Mouse (Mus musculus) heart, adult 9 months (tissue): Measurements from ENCODE around the gene Kirrel3.

Experiments
- DNase-seq, 2 experiments: peaks; one replicate each; pipeline ENCODE4 v3.0.0; 2022; ENCODE audit warnings: low spot score in 2 of 2

Gene Kirrel3

DNA sequence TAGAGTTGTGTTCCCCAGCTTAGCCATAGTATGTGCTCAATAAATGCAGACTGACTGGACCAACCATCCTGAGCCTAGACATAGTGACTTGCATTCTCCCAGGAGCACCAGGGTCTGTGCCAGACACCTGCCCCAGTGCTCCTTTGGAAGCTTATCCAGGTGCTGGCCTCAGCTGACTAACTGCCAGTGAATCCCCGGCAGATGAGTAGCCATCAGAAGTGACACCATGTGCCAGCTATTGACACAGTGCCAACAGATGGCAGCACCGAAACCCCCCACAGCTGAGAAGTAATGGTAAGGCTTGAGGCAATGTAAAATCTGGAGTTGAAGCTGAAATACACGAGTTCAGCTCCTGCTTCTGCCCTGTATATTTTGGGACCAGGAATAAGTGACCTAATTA is 399.2 kb downstream of the Kirrel3 start:
- DNase-seq, result no peak

DNA sequence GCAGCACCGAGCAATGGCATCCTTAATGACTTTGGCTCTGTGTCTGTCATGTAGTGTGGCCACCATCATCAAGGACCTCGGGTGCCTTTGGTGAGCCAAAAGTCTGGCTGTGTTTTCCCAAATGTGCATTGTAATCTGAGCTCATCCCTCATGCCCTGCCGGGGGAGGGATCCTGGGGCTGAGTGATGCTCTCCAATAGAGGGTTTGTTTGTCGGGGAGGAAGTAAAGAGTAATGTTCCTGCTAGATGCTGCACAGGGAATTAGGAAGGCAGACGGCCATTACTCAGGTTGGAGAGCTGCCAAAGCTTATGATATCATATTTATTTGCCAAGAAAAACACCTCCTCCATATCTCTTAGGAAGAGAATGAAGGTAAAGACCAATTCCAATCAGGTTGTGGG is 401.1 kb downstream of the Kirrel3 start:
- no peak for DNase-seq

DNA sequence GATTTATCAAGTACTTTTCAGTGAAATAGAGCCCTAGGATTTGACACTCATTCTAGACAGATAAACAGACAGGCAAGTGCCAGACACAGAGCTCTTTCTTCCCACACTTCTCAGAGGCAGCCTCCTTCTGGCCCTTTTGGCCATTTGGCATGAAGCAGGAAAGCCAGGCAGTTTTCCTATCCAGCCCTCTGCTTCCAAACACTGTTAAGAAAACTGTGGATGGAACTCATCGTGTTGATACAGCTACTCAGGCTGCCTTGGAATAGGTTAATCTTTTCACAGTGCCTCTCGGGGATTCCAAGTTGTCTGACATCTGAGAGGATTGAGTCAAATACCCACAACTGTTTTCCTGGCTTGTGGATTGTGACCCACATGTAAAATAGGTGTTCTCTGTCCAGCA is 401.5 kb downstream of the Kirrel3 start:
- no peak for DNase-seq

DNA sequence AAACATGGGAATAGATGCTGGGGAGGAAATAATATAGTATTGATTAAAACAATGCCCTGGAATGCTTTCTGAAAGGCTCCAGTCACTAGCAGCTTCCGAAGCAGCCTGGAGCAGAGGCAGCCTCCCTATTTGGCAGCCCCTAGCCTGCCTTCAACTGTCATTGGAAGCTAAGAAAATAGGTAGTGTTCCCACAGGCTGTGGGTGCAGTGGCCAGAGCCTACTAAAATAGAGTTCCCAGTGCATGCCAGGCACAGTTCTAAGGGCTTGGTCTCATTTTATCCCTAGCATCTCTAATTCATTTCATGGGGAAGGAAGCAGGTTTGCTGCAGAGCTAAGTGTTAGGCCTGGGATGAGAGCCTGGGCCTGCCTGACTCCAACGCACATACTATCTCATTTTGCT is 402.6 kb downstream of the Kirrel3 start:
- DNase-seq, result no peak

DNA sequence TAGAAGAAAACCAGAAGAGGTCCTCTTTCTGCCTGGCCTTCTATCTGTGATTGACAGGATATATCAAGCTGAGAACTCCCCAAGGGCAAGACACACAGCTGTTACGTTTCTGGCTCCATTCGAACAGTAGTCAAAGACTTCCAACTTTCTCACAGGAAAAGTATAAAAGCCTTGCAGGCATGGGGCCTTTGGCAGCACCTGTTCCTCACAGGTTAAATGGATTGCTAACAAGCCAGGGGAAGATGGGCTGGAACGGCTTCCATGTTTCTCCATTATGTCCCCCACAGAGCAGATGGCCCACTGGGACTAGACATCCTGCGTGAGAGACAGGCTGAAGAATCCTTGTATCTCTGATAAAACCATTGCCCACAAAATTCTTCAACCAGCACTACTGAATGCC is 415.5 kb downstream of the Kirrel3 start:
- no peak for DNase-seq

DNA sequence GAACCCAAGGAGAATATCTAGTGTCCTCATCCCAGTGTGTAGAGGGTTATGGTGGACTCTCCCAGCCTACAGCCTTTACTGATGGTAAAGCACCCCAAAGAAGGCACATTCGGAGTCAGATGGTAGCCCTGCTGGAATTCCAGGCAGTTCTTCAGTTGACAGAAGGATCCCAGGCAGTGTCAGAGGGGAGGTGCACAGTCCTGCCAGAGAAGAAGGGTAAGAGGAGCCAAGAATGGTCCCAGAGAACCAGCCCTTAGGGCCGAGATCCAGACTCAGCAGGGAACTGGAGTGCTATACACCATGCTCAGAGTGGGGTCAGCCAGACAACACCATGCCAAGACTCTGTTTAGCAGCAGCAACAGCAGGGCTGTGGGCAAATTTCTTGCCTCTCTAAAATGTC is 416.2 kb downstream of the Kirrel3 start:
- DNase-seq, result no peak

DNA sequence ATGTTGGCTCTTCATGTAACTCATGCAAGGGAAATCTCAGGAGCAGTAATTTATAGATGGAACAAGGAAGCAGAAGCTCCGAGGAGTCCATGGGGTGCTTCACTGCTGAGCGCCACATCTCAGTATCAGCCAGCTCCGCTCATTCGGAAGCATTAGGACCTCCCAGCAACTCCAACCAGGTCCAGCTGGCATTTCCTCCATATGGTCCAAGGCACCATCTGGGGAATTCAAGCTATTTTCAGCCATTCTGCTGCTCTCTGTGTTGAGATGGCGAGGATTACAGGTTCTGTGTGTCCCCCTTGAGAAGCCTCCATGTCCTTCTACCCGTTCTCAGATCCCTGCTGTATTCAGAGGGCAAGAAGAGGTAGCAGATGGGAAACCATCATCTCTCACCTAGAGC is 419.5 kb downstream of the Kirrel3 start:
- DNase-seq, result no peak

DNA sequence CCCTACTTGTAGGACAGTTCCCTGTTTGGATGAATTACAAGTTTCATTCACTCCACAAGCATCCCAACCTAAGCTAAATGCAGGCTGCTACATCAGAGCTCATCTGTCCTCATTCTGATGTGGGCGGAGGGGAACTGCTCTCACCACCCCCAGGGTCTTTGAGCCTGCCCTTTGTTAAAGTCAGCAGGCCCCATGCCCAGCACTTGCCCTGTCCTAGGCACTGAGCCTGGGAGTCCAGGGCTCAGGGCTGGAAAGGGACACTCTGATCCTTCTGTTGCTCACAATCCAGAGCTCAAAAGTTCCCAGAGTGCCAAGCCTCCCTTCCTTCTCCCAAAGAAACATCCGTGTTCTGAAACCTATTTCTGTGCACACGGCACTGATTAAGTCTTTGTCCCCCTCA is 422.3 kb downstream of the Kirrel3 start:
- no peak for DNase-seq

DNA sequence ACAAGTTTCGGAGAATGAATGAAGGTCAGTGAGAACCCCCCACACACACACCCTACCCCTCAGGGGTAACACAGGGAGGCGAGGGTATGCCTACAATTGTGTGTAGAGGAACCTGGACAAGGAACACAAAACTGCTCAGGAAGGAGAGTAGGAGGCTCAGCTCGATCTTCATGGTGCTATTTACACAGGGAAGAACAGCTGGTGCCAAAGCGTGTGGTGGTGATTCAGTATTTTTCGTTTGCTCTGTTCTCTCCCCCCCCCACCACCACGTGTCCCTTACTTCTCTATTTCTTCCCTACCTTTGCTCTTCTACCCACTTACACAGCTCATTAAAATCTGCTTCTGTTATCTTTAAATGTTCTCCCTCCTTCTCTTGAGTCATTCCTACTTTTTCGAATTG is 426.1 kb downstream of the Kirrel3 start:
- DNase-seq, result no peak

DNA sequence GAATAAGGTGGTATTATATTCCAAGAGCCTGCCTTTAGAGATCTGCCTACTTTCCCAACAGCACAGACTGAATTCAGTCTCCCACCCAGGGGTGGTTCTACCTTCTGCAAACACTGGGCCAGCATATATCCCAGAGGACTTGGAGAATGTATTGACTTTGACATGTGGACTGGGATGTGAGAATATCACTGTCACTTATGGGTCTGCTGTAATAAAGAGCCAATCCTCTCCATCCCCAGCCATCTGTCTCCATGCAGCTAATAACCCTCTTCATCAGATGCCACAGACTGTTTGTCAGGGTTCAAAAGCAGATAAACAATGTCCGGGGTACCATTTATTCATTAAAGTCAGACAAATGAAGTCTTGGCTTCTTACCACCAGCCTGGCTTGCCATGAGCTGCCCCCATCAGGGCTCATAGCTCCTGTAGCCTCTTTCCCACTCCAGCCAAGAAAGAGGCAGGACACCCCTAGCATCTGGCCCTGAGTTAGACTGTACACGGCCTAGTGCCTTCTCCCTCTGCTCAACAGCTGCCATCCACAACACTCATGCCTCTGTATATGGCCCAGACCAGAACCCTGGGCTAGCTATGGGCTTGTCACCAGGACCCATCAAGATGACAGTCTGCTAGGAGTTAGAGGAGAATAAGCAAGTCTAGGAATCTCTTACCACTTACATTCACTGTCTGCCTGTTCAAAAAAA is 426.7 kb downstream of the Kirrel3 start:
- DNase-seq, result no peak

DNA sequence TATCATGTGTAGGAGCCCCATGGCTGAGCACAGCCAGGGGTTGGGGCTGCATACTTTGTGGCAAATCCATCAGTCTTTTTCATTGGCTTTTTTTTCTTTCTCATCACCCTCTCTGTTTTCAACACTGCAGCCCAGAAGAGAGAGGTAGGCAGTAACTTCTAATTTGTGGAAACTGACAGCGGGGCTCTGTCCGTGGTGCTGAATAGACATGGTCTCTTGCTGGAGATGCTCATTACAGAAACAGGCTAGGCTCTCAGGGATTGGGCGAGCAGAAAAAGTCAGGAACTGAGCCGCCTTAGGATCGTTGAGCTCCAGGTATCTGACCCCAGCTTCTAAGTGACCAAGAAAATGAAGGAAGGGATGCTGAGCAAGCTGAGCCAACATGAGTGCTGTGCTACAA is 427.3 kb downstream of the Kirrel3 start:
- no peak for DNase-seq

DNA sequence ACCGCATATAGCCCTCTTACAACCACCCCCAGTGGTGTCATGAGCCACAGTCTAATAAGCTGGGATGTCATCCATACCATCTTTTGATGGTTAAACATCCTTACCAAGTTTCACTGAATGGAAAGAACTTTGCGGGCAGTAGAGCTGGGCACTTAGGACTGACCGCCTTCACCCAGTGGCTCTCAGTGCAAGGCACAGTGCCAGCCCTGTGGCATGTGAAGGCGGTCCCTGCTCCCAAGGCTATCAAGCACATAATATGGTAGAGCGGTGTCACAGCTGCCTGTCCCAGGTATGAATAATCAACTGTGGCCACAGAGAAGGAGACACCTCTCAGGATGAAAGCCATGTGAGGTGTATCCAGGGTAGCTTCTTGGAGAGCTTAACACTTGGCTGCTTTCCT is 433.3 kb downstream of the Kirrel3 start:
- DNase-seq, result no peak

DNA sequence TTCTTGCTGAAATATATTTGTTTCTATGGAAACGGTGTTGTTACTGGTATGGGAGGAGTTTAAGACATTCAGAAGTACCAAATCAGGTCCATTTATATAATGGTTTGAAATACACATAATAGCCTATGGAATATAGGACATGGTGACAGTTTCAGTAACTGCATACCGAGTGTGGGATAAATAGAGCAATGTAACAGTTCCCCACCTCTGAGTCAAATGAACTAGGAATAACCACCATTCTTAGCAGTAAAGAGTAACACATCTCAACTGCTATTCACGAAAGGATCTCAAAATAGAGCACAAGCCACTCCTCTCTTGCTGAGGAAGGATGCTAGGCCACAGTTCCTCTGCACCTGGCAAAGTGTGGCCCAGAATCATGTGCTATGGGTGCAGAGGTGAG is 434.4 kb downstream of the Kirrel3 start:
- DNase-seq, result no peak

DNA sequence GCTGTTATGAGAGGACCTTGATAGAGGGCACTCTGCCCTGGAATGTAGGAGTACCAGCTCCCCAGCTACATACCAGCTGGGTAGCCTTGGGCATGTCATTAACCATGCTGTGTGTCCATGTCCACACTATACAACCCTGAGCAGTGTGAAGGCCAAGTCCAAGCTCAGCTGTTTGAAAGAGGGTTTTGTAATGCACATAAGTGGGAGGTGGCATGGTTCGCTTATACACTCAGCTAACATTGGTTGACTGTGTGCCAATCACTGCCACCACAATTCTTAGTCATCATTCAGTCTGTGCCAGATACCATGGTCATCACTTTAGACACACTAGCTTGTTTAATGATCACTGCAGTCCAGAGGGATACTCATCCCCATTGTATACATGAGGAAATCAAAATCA is 436.2 kb downstream of the Kirrel3 start:
- DNase-seq, result no peak

DNA sequence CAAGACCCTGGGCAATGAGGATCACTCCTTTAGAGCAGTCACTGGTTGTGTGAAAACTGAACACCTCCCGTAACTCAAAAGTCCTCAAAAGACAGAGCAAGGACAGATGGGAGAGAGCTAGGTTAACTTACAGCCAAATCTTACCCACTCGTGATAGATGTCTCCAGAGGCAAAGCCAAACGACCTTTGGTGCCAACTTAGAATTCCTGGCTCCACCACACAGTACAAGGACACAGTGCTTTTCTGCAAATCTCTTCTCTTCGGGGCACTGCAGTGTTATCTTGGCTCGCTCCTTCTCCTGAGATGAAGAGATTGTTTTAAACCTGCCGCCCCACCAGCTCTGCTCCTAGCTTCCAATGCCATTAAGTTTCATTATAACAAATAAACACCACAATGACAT is 437.0 kb downstream of the Kirrel3 start:
- no peak for DNase-seq

DNA sequence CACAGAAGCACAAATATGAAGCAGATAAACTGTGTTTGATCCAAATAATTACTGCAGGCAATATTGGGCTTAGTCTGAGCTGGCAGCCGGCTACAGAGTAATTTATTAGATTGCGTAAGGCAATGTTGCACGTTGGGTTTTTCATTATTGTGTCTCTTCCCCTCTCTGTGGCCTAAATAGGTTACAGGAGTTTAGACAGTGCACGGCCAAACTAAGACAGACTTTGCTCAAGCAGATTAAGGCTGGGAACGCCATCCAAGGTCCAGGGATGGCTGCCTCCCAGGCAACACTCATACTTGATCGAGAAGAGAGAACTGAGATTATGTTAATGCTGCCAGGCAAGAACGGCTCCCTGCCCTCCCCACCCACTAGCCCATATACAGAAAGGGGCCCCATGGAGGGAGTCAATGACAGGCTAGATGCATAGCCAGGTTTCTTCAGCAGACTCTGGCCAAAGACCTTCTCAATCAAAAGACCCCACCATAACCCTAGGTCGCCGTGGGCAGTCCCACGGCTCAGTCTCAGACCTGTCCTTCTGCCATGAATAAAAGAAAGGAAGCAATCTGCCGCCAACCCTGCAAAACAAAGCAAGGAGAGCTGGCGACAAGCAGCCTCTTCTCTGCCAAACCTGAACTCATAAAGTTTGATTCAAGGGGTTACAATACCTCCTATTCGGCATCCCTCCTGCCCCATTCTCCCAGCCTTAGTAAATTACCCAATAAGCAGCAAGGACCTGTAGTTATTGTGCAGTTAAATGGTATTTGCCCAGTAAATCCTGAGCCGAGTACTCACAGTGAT is 437.6 kb downstream of the Kirrel3 start:
- DNase-seq, result no peak

DNA sequence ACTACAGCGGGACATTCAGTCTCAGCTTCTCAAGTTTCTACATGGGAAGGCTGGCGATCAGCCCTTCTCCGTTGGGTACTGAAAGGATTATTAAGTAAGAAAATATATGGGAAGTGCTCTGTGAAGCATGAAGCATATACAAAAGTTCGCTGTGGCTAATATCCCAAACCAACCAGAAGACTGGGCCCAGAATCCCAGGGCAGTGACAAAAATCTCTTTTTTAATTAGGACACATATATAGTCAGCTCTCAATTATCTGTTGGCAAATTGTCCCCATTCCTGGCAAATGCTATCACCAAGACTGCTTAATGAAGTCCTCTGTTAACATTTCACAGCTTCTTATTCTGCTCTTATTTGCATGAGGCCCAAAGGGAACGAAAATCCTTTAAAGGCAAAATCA is 439.9 kb downstream of the Kirrel3 start:
- DNase-seq, result no peak

DNA sequence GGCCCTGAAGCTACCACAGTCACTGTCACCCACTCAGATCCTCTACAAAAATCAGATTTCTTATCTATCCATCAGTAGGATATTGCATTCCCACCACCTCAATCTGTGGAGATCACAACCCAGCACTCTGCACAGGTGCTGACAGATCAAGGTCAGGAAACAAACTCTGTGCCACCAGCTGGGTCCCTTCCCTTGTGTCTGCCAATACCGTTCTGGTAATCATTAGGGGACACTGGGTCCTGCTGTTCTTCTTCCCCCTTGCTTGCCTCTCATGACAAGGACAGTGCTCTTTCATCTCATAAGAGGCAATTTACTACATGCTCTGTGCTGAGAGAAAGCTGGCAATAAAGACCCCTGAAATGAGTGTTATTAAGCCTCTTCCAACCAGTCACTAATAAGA is 444.7 kb downstream of the Kirrel3 start:
- no peak for DNase-seq

DNA sequence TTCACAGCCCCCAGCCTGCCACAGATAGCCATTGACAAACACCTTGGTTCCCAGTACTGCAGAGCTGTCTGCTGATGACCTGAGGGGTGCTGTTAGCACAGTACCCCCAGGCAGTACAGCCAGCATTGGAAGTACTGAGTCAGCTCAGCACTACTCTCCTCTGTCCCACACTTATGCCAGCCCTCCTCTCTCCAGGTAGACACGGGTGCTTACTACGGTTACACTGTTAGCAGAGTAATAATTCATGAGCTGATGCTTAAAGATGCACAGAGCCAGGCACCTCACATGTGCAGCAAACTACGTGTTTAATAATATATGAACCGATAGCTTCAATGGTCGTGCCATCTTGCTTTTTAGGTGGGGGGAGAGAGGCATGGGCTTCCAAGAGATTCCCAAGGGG is 452.4 kb downstream of the Kirrel3 start:
- no peak for DNase-seq

DNA sequence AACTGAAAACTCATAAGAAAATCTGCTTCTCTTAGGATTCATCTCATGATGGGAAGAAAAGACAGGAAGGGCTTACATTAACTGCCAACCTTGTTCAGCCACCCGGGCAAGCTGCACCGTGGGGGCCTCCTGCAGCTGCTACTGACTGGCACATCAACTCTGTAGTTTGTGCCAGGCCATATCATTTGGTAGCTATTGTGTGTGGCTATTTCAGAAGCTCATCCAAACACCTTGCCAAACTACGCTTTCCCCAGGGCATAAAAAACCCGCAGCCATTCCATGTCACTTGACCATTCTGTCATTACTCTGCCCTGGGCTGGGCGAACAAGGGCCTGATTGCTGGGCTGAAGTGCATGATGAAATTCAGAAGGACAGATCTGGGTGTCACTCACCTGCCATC is 453.9 kb downstream of the Kirrel3 start:
- DNase-seq, result no peak

DNA sequence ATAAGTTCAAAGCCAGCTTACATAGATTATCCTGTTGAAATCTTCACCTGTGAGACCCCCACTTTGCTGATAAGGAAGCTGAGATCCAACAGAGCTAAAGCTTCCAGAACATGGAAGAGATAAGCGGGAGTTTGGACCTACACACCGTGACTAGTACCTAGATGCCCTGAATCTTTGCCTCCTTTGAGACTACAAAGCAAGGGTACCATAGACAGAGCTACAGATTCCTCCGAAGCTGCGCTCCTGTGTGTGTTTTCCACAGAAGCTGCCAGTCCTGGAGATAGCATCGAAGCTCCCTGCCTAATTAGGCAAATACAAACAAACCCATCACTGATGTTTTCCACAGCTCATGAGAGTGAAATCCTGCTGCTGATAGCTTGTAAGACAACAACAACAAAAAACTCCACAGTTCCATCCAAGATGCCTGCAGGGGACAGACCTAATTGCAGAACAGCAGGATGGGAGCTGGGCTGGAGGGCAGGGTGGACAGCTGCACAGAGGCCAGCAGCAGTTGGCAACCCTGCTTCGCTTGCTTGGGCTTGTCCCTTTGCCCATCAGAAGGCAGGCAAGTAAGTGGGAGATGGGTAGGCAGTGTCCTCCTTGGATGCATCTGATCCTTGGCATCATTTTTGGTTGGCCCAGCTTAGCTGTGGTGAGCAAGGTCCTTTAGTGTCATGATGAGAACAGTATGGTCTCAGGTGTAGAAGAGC is 456.6 kb downstream of the Kirrel3 start:
- DNase-seq, result no peak

DNA sequence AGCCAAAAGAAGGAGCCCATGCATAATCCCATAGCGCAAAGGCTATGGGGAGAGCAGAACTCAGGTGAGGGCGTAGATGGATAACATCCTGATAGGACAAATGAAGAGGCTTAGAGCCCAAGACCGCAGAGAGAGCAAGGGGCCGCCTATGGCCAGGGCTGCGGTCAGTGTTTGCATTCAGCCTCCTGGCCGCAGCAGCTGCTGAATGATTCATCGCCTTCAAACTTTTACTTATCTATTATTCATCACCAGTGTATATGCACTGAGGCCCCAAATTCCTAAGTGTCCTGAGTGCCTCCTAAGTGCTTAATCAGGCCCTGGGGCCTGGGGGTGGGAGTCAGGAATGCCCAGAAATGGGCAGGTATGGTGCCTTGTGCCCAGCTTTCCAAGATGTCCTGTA is 457.3 kb downstream of the Kirrel3 start:
- DNase-seq, result no peak

DNA sequence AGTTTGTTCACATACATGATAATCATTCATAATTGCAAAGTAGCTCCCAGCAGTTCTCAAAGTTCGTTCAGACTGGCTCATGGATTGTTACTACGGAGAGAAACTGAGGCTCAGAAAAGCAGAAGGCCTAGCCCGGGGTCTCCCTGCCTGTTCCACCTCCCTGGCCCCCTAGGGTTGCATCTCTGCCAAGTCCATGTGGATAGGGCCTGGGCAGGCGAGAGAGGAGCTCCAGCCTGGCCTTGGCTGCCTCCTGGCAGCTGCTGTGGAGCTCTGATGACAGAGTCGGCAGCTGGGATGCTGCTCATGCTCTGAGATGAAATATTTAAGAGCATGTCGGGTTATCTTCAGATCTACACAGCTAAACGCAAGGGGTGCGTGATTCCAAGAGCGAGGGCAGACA is 459.6 kb downstream of the Kirrel3 start:
- DNase-seq, result no peak
